Mouse (Mus musculus) Patski (cell line): ENCODE measurements around the gene Gm3854. TPM values are rescaled to one million over a fixed set of nuclear protein-coding genes. Genes with fewer than 3 reads are reported as not detected.
"Not testable (repeated sequence)": the region's sequence is repeated elsewhere in the genome, so short reads cannot be mapped to it uniquely, and the experiment has no call there.

Experiments used
- ATAC-seq: fragments of 100-300 bp; one replicate; pipeline ENCODE4 v1.8.0; 2021
- CTCF ChIA-PET: fragments of 350-600 bp; sonication (Branson Sonifier 250); formaldehyde crosslinking; loops from one replicate; lab custom pipeline; 2022; ENCODE audit warnings: inconsistent platforms; lab: Charles Lee
- POLR2A ChIA-PET: fragments of 350-600 bp; sonication (Branson Sonifier 250); formaldehyde crosslinking; loops from one replicate; lab custom pipeline; 2022; ENCODE audit warnings: antibody characterized with exemption, inconsistent platforms; lab: Charles Lee
- DNase-seq: peaks from one replicate; pipeline ENCODE4 v3.0.0-alpha.2; 2011; ENCODE audit warnings: low read depth, low spot score
- H3K27me3 ChIP-seq: fragments of 371-371 bp; one replicate; pipeline ENCODE4 v1.5.1; 2021
- CTCF ChIP-seq: fragments of 100-300 bp; IDR thresholded peaks from one replicate; pipeline ENCODE4 v1.5.1; 2021
- in situ Hi-C: fragments of 300-500 bp; cut with MboI; formaldehyde crosslinking; loops from 3 replicates; pipeline ENCODE4 v1.11.1; 2018; ENCODE audit warnings: low pct_unique_long_range_greater_than_20kb, mixed read lengths
- polyA plus RNA-seq: library from polyadenylated mRNA; unstranded; gene quantifications from one replicate; pipeline ENCODE4 v1.2.3, GENCODE M21; 2021

Gene Gm3854
- polyA plus RNA-seq, 1 experiment from 2014 or later: 0.99 TPM

DNA sequence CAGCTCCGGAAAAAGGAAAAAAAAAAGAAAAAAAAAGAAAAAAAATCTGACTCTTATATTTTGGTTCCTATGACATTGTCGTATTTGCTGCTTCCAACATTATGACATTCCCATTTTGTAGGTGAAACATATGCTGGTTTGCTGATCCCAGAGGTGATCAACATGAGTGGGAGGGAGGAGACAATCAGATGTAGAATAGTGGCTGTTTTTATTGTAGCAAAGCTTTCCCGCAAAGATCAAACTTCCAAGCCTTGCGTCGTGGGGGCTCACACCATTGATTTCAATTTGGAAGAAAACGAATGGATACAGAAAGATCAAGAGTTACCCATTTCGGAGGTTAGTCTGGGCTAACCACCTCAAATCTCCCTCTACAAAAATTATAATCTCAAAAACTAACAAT is 18.2 kb downstream of the Gm3854 start:
- CTCF ChIA-PET: interaction anchor here (1.4 to 3.3 kb wide), 2 partner anchors 73 to 367 kb away, joined by 3 to 17 read pairs; no protein-coding TSS in a partner anchor
- TF ChIP-seq CTCF: no peak
- POLR2A ChIA-PET: interaction anchor here (0.6 kb wide), 1 partner anchor 14 kb away, joined by 5 read pairs; no protein-coding TSS in a partner anchor
- no peaks in the 10 kb centered on the region for H3K27me3 ChIP-seq
- no peak for DNase-seq
- in situ Hi-C loops: loop anchor here (5.0 kb wide), 2 partner anchors 366 to 556 kb away; no protein-coding TSS in a partner anchor
- ATAC-seq: no peak

DNA sequence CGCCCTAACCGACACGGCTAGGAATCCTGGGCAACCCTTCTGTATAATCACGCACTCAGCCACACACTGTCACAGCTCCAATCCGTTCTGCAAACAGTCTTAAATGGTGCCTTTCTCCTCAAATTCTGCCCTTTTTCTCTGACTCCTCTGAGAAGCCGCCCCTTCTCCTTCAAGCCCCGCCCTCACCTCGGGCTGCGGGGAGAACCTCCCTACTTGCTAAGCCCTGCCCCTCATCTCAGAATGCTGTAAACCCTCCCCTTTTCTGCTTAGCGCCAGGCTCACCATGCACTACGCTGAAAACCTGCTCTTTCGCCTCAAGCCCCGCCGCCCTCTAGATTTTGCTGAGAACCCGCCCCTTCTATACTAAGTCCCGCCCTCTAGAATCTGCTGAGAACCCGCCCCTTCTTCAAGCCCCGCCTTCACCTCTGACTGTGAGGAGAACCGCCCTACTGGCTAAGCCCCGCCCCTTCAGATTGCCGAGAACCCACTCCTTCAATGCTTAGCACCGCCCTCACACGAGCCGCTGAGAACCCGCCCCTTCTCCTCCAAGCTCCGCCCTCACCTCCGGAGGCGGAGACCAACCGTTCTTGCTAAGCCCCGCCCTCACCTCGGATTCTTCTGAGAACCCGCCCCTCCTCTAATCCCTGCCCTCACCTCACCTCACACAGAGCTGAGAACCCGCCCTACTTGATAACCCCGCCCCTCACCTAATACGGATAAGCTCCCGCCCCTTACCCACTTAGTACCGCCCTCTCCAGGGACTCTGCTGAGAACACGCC is 18.9 kb downstream of the Gm3854 start:
- ChIA-PET CTCF (interaction anchor here (0.9 to 1.8 kb wide), 3 partner anchors 12 to 73 kb away, joined by 3 to 4 read pairs (median 4); no protein-coding TSS in a partner anchor), POLR2A (interaction anchor here (0.6 kb wide), 1 partner anchor 15 kb away, joined by 5 read pairs; no protein-coding TSS in a partner anchor)
- in situ Hi-C loops: loop anchor here (5.0 kb wide), 2 partner anchors 365 to 555 kb away; no protein-coding TSS in a partner anchor
- ATAC-seq (peak; percentile 97), DNase-seq (peak; percentile 95)
- no peaks in the 10 kb centered on the region for H3K27me3 ChIP-seq
- no peak for TF ChIP-seq CTCF

DNA sequence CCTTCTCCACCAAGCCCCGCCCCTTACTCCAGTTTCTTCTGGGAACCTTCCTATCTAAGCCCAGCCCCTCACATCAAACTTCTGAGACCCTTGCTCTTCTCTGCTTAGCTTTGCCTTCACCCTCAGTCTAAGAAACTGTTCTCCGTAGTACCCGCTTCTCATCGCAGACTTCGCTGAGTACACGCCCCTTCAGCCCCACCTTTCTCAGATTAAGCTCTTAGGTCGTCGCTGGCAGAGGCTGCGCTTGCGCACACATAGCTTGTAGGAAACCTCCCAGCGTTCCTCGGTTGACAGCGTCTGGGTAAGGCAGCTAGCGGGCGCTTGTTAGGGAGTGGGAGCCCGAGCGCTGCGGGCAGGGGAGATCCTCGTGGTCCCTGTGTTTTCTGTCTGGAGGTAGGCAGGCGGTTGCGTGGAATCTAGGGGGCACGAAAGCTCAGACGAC is 19.5 kb downstream of the Gm3854 start, which contains the start of gene Zfp78:
Gene Zfp78, plus strand, starts transcription at position 234 of the 442 bp plus-strand sequence.
- CTCF ChIA-PET: interaction anchor here (0.9 to 1.8 kb wide), 3 partner anchors 11 to 72 kb away, joined by 3 to 4 read pairs (median 4); no protein-coding TSS in a partner anchor
- ATAC-seq (peak; percentile 78), DNase-seq (peak; percentile 78)
- POLR2A ChIA-PET: no interaction called here
- in situ Hi-C loops: loop anchor here (5.0 kb wide), 2 partner anchors 364 to 554 kb away; no protein-coding TSS in a partner anchor
- H3K27me3 ChIP-seq: no peaks in the 10 kb centered on the region
- TF ChIP-seq CTCF: no peak

GRCm38 (mm10) chr7:6364761-6365160 is 21.2 kb downstream of the Gm3854 start:
- POLR2A ChIA-PET: no interaction called here
- CTCF ChIA-PET: no interaction called here
- no peaks in the 10 kb centered on the region for H3K27me3 ChIP-seq
- no peak for ATAC-seq
- no peak for DNase-seq
- TF ChIP-seq CTCF: no peak
- in situ Hi-C loops: loop anchor here (5.0 kb wide), 2 partner anchors 363 to 553 kb away; no protein-coding TSS in a partner anchor

DNA sequence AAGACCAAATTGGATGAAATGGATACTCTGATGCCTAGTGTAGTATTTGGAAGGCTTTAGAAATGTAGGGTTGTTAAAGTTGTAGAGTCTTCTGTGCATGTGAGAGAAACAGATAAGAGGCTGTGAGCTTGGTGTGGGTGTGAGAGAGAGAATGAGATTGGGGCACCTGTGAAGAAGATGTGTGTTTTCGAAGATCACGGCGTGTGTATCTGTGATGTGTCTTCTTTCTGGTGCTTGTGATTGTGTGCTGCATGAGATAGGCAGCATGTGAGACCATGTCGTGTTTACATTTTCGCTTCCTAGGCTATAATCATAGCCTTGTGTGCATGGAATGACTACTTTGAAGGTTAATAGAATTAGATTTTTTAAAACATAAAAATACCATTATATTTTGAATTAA is 23.6 kb downstream of the Gm3854 start:
- in situ Hi-C loops: no loop called here

GRCm38 (mm10) chr7:6368146-6368545 is 24.6 kb downstream of the Gm3854 start:
- ATAC-seq, DNase-seq, H3K27me3 ChIP-seq, in situ Hi-C loops, POLR2A ChIA-PET: not testable (repeated sequence)
- CTCF ChIA-PET: interaction anchor here (1.8 kb wide), 1 partner anchor 8 kb away, joined by 4 read pairs; no protein-coding TSS in a partner anchor

More for the DNA sequence above, 23.6 kb downstream of the Gm3854 start:
- H3K27me3 ChIP-seq: no peaks in the 10 kb centered on the region
- ChIA-PET CTCF (interaction anchor here (1.8 kb wide), 1 partner anchor 9 kb away, joined by 4 read pairs; no protein-coding TSS in a partner anchor), POLR2A (interaction anchor here (0.6 kb wide), 1 partner anchor 429 kb away, joined by 5 read pairs; no protein-coding TSS in a partner anchor)
- no peak for TF ChIP-seq CTCF
- no peak for DNase-seq
- no peak for ATAC-seq

- in situ Hi-C loops: no loop called here
- TF ChIP-seq CTCF: no peak
- H3K27me3 ChIP-seq: no peaks in the 10 kb centered on the region
- ChIA-PET CTCF (no interaction called here), POLR2A (no interaction called here)
- no peak for DNase-seq
- no peak for ATAC-seq
Measured at GRCm38 (mm10) chr7:6369460-6369859, 25.9 kb downstream of the Gm3854 start.

GRCm38 (mm10) chr7:6372993-6373392 is 29.4 kb downstream of the Gm3854 start:
- CTCF ChIA-PET: no interaction called here

DNA sequence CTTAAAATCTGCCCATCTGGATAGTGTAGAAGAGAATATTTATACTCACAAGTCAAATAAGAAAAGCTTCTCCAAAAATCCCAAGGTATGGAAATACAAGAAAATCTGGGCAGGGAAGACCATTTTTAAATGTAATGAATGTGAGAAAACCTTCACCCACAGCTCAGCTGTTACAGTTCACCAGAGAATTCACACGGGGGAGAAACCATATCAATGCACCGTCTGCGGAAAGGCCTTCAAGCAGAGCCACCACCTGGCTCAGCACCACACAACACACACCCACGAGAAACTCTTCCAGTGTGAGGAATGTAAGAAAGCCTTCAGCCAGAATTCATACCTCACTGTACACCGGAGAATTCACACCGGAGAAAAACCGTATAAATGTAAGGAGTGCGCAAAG is 34.9 kb downstream of the Gm3854 start:
- DNase-seq (no peak), ATAC-seq (no peak)
- no peak for TF ChIP-seq CTCF
- no peaks in the 10 kb centered on the region for H3K27me3 ChIP-seq
- ChIA-PET CTCF (interaction anchor here (1.5 kb wide), 1 partner anchor 19 kb away, joined by 5 read pairs; no protein-coding TSS in a partner anchor), POLR2A (no interaction called here)
- in situ Hi-C loops: no loop called here

More at GRCm38 (mm10) chr7:6372993-6373392, 29.4 kb downstream of the Gm3854 start:
- no peak for TF ChIP-seq CTCF
- H3K27me3 ChIP-seq: no peaks in the 10 kb centered on the region
- DNase-seq (no peak), ATAC-seq (no peak)
- POLR2A ChIA-PET: no interaction called here
- in situ Hi-C loops: no loop called here

- no peak for DNase-seq
- ATAC-seq: no peak
- in situ Hi-C loops: no loop called here
- H3K27me3 ChIP-seq: no peaks in the 10 kb centered on the region
- ChIA-PET CTCF (interaction anchor here (1.6 kb wide), 1 partner anchor 22 kb away, joined by 3 read pairs; no protein-coding TSS in a partner anchor), POLR2A (no interaction called here)
- TF ChIP-seq CTCF: peak; percentile 55
Measured at GRCm38 (mm10) chr7:6381431-6381830, 37.9 kb downstream of the Gm3854 start.
